Mouse (Mus musculus) forebrain, embryonic 10.5 days (tissue): ENCODE data around the gene Elk3. TPM values are rescaled to one million over a fixed set of nuclear protein-coding genes. Genes with fewer than 3 reads are reported as not detected.

Source experiments
- DNase-seq: peaks from one replicate; pipeline ENCODE4 v3.0.0-alpha.2; 2017; ENCODE audit warnings: low spot score; ENCODE audit errors: extremely low spot score
- H3K27ac ChIP-seq: fragments of 300-500 bp; sonication (generic); 2 replicates; pipeline ENCODE4 v1.5.1; 2016; ENCODE audit warnings: mild to moderate bottlenecking
- H3K27me3 ChIP-seq: fragments of 300-500 bp; sonication (generic); 2 replicates; pipeline ENCODE4 v1.6.1; 2016; ENCODE audit warnings: mild to moderate bottlenecking; ENCODE audit not compliant: poor library complexity, severe bottlenecking
- H3K36me3 ChIP-seq: fragments of 300-500 bp; sonication (generic); replicated peaks from 2 replicates; pipeline ENCODE4 v1.6.1; 2016; ENCODE audit warnings: mild to moderate bottlenecking, moderate library complexity
- H3K4me1 ChIP-seq: fragments of 300-500 bp; sonication (generic); 2 replicates; pipeline ENCODE4 v1.6.1; 2016
- H3K4me3 ChIP-seq: fragments of 300-500 bp; sonication (generic); 2 replicates; pipeline ENCODE4 v1.5.1; 2016; ENCODE audit warnings: mild to moderate bottlenecking, moderate library complexity
- H3K9me3 ChIP-seq: fragments of 300-500 bp; sonication (generic); 2 replicates; pipeline ENCODE4 v1.6.1; 2016; ENCODE audit warnings: mild to moderate bottlenecking, moderate library complexity
- WGBS: fragments of 180-500 bp; shearing (Covaris S2); methylation state at CpG from one replicate; pipeline ENCODE4 v1.1.7; 2016; 5-methylcytosine and 5-hydroxymethylcytosine counted together
- polyA plus RNA-seq: library from polyadenylated mRNA; unstranded; fragments of >200 nt; fragmentation: Nextera tagmentation; extraction: Ambion mirVana; gene quantifications from 2 replicates; pipeline ENCODE4 v1.2.1, GENCODE M21; 2016

The Elk3 gene
- polyA plus RNA-seq, 1 experiment from 2014 or later, result 14.5 TPM

DNA sequence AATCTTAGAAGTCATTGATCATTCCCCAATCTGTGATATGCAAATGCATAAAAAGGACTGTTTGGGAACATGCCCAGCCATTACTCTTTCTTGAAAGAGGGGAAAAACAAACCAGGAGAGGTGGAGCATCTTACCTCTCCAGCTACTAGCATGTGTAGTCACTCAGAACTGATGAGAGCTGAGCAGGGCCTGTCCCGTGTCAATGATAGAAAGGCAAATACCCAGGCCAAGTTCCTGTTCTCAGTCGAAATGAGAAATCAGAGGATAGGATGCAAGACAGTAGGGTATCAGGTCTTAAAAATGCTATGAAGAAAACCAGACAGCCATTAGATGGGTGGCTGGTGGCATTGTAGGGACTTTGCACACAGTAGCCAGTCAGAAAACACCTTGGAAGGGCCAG is 34.6 kb upstream of the Elk3 start:
- Histone ChIP-seq H3K36me3 (no peaks in the 10 kb centered on the region), H3K4me3 (no peak overlapping the region), H3K9me3 (no peaks in the 10 kb centered on the region), H3K27me3 (no peaks in the 10 kb centered on the region), H3K4me1 (peaks cover 3% of the 10 kb centered on the region; the same call in 1 of the 2 replicates), H3K27ac (no peak overlapping the region)
- WGBS, result 85% methylated on average over 2 of the region's 2 CpGs
- no peak for DNase-seq

- Histone ChIP-seq H3K27me3 (no peaks in the 10 kb centered on the region), H3K27ac (no peak overlapping the region), H3K4me1 (peaks cover 3% of the 10 kb centered on the region; the same call in 1 of the 2 replicates), H3K4me3 (no peak overlapping the region), H3K9me3 (no peaks in the 10 kb centered on the region), H3K36me3 (no peaks in the 10 kb centered on the region)
- DNase-seq, result no peak
- 91% methylated on average over 6 of the region's 6 CpGs for WGBS
Observed at GRCm38 (mm10) chr10:93343469-93343868, 32.5 kb upstream of the Elk3 start.

DNA sequence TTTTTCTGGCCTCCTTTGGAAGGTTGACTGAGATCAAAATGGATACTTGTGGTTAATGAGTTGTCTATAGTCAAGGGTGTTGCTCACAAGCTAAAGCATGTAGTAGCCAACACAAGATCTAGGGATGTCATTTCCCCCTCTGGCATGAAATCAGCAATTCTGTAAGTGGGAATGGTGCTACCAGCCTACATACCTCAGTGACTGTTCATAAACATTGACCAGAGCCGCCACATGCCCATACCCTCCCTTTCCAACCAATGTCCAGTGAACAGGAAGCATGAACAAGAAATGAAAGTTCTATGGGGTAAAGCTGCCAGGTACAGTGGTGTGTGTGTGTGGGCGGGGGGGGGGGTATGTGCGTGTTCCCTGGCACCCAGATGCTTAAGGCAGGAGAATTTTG is 32.1 kb upstream of the Elk3 start:
- DNase-seq, result no peak
- Histone ChIP-seq H3K4me1 (peaks cover 2% of the 10 kb centered on the region; the same call in 1 of the 2 replicates), H3K36me3 (no peaks in the 10 kb centered on the region), H3K27ac (no peak overlapping the region), H3K4me3 (no peak overlapping the region), H3K27me3 (no peaks in the 10 kb centered on the region), H3K9me3 (no peaks in the 10 kb centered on the region)
- 98% methylated on average over 3 of the region's 3 CpGs for WGBS

GRCm38 (mm10) chr10:93338526-93338925 is 27.6 kb upstream of the Elk3 start:
- Histone ChIP-seq H3K36me3 (no peaks in the 10 kb centered on the region), H3K27ac (no peak overlapping the region), H3K4me1 (peaks cover 6% of the 10 kb centered on the region; the same call in 1 of the 2 replicates), H3K4me3 (no peak overlapping the region), H3K9me3 (no peaks in the 10 kb centered on the region), H3K27me3 (no peaks in the 10 kb centered on the region)
- DNase-seq, result no peak
- 87% methylated on average over 5 of the region's 5 CpGs for WGBS

DNA sequence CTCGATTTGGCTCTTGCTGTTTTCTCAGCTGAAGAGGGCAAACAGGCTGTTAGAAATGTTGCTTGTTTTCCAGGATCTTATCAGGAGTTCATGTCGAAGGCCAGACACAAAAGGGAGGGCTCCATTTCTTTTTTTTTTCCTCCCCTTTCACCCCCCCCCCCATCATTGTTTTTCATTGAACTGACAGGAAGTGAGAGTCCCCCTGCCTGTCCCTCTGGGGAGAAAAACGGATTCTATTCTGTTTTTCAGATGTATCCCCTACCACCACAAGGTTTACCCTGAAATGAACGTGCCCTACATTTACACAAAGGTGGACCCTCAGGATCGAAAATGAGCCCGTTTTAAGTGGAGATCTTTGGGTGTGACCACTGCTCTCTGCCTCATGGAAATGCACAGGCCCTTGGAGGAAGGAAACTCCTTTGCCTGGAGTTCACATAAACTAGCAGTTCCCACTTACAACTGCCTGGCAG is 25.6 kb upstream of the Elk3 start:
- Histone ChIP-seq H3K4me1 (peaks cover 6% of the 10 kb centered on the region; the same call in 1 of the 2 replicates), H3K27ac (peak overlapping the region; percentile 20; the same call in 1 of the 2 replicates), H3K4me3 (no peak overlapping the region), H3K9me3 (no peaks in the 10 kb centered on the region), H3K27me3 (no peaks in the 10 kb centered on the region), H3K36me3 (no peaks in the 10 kb centered on the region)
- DNase-seq, result no peak
- 75% methylated on average over 6 of the region's 6 CpGs for WGBS

GRCm38 (mm10) chr10:93335828-93336461 is 25.0 kb upstream of the Elk3 start:
- no peaks in the 10 kb centered on the region for H3K36me3 ChIP-seq
- peaks cover 6% of the 10 kb centered on the region; the same call in 1 of the 2 replicates for H3K4me1 ChIP-seq
- WGBS, result 89% methylated on average over 16 of the region's 16 CpGs
- no peak overlapping the region for H3K27ac ChIP-seq
- no peaks in the 10 kb centered on the region for H3K9me3 ChIP-seq
- DNase-seq, result no peak
- no peak overlapping the region for H3K4me3 ChIP-seq
- no peaks in the 10 kb centered on the region for H3K27me3 ChIP-seq

DNA sequence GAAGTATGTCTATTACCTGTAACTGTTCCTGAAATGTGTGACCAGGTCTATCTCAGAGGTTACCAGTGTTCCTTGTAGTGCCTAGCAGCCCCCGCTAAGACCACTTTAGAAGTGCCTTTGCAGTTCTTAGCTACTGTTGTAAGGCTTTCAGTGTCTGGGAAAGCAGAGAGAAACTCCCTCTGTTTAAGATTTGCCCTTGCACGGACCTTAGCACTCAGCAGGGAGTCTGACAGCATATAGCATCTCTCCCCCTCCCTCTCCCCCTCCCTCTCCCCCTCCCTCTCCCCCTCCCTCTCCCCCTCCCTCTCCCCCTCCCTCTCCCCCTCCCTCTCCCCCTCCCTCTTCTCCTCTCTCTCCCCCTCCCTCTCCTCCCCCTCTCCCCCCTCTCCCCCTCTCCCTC is 24.1 kb upstream of the Elk3 start:
- Histone ChIP-seq H3K4me3 (no peak overlapping the region), H3K4me1 (peaks cover 6% of the 10 kb centered on the region; the same call in 1 of the 2 replicates), H3K27me3 (no peaks in the 10 kb centered on the region), H3K27ac (no peak overlapping the region), H3K36me3 (no peaks in the 10 kb centered on the region), H3K9me3 (no peaks in the 10 kb centered on the region)
- no peak for DNase-seq
- WGBS, result 63% methylated on average over 2 of the region's 2 CpGs

- no peak for DNase-seq
- H3K4me3 ChIP-seq, result no peak overlapping the region
- 79% methylated on average over 5 of the region's 5 CpGs for WGBS
Observed at GRCm38 (mm10) chr10:93333239-93333638, 22.3 kb upstream of the Elk3 start.

GRCm38 (mm10) chr10:93332261-93332809 is 21.4 kb upstream of the Elk3 start:
- Histone ChIP-seq H3K27ac (no peak overlapping the region), H3K4me1 (peaks cover 9% of the 10 kb centered on the region), H3K27me3 (no peaks in the 10 kb centered on the region), H3K4me3 (no peak overlapping the region), H3K9me3 (no peaks in the 10 kb centered on the region), H3K36me3 (no peaks in the 10 kb centered on the region)
- no peak for DNase-seq
- 52% methylated on average over 3 of the region's 3 CpGs for WGBS

More at GRCm38 (mm10) chr10:93333239-93333638, 22.3 kb upstream of the Elk3 start:
- Histone ChIP-seq H3K36me3 (no peaks in the 10 kb centered on the region), H3K27ac (no peak overlapping the region), H3K4me1 (peaks cover 9% of the 10 kb centered on the region), H3K27me3 (no peaks in the 10 kb centered on the region), H3K9me3 (no peaks in the 10 kb centered on the region)

DNA sequence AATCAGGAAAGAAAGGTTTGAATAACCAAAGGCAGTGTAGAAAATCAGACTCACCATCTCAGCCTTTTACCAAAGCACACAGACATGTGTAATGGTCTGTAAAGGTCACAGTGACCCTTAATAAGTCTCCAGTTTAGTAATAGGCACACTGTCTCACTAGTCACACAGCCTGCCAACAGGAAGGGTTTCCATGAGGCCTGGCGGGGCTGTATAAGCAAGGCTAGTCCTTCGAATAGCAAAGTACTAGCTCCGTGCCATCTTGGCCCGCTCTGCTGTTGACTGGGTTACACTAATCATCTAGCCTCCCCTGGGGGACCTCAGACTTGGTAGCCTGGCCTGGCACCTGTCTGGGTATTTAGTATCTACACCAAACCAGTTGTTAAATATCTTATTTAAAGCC is 20.6 kb upstream of the Elk3 start:
- peaks cover 12% of the 10 kb centered on the region for H3K4me1 ChIP-seq
- H3K4me3 ChIP-seq, result no peak overlapping the region
- H3K27ac ChIP-seq, result no peak overlapping the region
- H3K9me3 ChIP-seq, result no peaks in the 10 kb centered on the region
- no peak for DNase-seq
- no peaks in the 10 kb centered on the region for H3K27me3 ChIP-seq
- 92% methylated on average over 4 of the region's 4 CpGs for WGBS
- H3K36me3 ChIP-seq, result no peaks in the 10 kb centered on the region

DNA sequence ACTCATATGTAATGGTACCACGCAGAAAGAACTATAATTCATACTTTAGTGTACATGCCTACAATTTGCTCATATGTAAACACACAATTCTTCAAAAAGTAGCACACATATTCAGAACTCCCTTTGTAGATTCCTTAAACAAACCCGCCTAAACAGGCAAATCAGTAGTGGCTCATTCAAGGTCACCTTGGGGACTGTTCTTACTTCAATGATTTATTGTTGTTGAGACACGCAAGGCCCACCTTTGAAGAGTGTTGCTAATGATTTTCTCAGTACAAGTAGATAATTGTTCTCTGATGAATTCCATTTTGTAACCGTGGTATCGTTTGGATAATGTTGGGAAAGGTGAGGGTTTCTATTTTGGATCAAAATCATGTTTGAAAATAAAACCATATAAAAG is 17.4 kb upstream of the Elk3 start:
- DNase-seq, result no peak
- WGBS, result 89% methylated on average over 5 of the region's 5 CpGs
- H3K27me3 ChIP-seq, result no peaks in the 10 kb centered on the region
- no peak overlapping the region for H3K27ac ChIP-seq
- no peaks in the 10 kb centered on the region for H3K9me3 ChIP-seq
- H3K4me1 ChIP-seq, result peaks cover 15% of the 10 kb centered on the region
- no peak overlapping the region for H3K4me3 ChIP-seq
- H3K36me3 ChIP-seq, result no peaks in the 10 kb centered on the region

- Histone ChIP-seq H3K9me3 (no peaks in the 10 kb centered on the region), H3K27me3 (no peaks in the 10 kb centered on the region), H3K4me1 (peaks cover 15% of the 10 kb centered on the region), H3K36me3 (no peaks in the 10 kb centered on the region), H3K4me3 (no peak overlapping the region), H3K27ac (0 out of 2 replicates have a peak overlapping the region, but pooled peaks have one; percentile 53)
- WGBS, result 95% methylated on average over 6 of the region's 6 CpGs
- DNase-seq, result no peak
Observed at GRCm38 (mm10) chr10:93327187-93327586, 16.3 kb upstream of the Elk3 start.

- Histone ChIP-seq H3K4me1 (peaks cover 15% of the 10 kb centered on the region), H3K9me3 (no peaks in the 10 kb centered on the region), H3K36me3 (no peaks in the 10 kb centered on the region), H3K27me3 (no peaks in the 10 kb centered on the region), H3K4me3 (no peak overlapping the region), H3K27ac (peak overlapping the region; percentile 53)
- DNase-seq, result no peak
- 90% methylated on average over 8 of the region's 8 CpGs for WGBS
Observed at GRCm38 (mm10) chr10:93326741-93327100, 15.8 kb upstream of the Elk3 start.
